27 mouse cellular contexts compared by ENCODE assay signal in the genomic region with DNA sequence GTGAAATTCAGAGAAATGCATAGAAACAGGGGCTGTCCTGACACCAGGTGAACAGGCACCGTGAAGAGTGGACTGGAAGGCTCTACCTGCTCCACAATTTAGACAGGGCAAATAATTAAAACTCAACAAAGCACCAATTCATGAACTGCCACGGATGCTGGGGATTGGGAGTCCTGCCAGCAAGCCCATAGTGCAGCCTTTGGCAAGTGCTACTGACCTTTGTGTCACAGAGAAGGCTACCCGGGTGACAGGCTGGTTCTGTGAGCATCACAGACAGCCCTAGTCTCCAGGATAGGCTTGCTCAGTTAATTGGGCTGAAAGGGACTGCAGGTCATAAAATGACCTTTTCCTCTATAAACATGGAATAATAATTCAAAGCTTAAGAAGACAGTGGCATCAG. TPM values are rescaled to one million over a fixed set of nuclear protein-coding genes. Genes with fewer than 3 reads are reported as not detected.
DNase-seq lines count a peak whose midpoint lies in the region; ATAC-seq and TF ChIP-seq lines count a peak whose summit lies in the region.
"Had no signal": no experiment of that assay in that cellular context is flagged by ENCODE, and none has a peak within 500 bp of the region (broad histone marks: within the 10 kb centered on the region; RNA-seq: fewer than 3 reads in every experiment).

No protein-coding gene starts in this region.

- H3K4me2 ChIP-seq in forebrain, embryonic 14.5 days (ENCODE audit: low read length) = no peak overlapping the region
- no peak overlapping the region for H3K4me2 ChIP-seq in forebrain, embryonic 15.5 days (replicated peaks)
- H3K4me2 ChIP-seq: forebrain, embryonic 13.5 days; hindbrain, embryonic 12.5 days; hindbrain, embryonic 15.5 days had no signal

- H3K27ac ChIP-seq in forebrain, embryonic 14.5 days (ENCODE audit: low read depth, low read length) = no peak overlapping the region
- no peak overlapping the region for H3K27ac ChIP-seq in forebrain, embryonic 15.5 days (replicated peaks)
- H3K27ac ChIP-seq in testis, adult 2 months (ENCODE audit: control insufficient read depth, insufficient read depth, low read depth, low read length) = no peak overlapping the region
- H3K27ac ChIP-seq: forebrain, embryonic 10.5 days; forebrain, embryonic 13.5 days; heart, adult 2 months; heart, embryonic 10.5 days; hindbrain, embryonic 12.5 days; hindbrain, embryonic 15.5 days had no signal

- DNase-seq in forebrain, embryonic 14.5 days (ENCODE audit: low spot score) = peak; percentile 33
- DNase-seq in left cerebral cortex, postnatal 4 days = peak; percentile 50
- DNase-seq in left cerebral cortex, postnatal 36 days (ENCODE audit: low spot score in 2 of 2) = no peak
- DNase-seq in testis, postnatal 14 days (ENCODE audit: low spot score) = no peak
- DNase-seq: adrenal gland, adult 2 months; adrenal gland, postnatal 14 days; cerebellum, adult 11-12 months; cerebellum, adult 8-10 months; gastrocnemius, postnatal 25 days; heart, adult 2 months had no signal

- H3K27me3 ChIP-seq in forebrain, embryonic 14.5 days (replicated peaks; ENCODE audit: control insufficient read depth, insufficient read depth, low read length) = no peaks in the 10 kb centered on the region
- no peaks in the 10 kb centered on the region for H3K27me3 ChIP-seq in forebrain, embryonic 15.5 days
- no peaks in the 10 kb centered on the region for H3K27me3 ChIP-seq in testis, adult 2 months (ENCODE audit: control insufficient read depth, insufficient read depth, low read length)
- H3K27me3 ChIP-seq: hindbrain, embryonic 12.5 days had no signal

- no peak overlapping the region for H3K9ac ChIP-seq in forebrain, embryonic 14.5 days (ENCODE audit: low read length)
- H3K9ac ChIP-seq in forebrain, embryonic 15.5 days (replicated peaks) = no peak overlapping the region
- H3K9ac ChIP-seq: forebrain, embryonic 13.5 days; hindbrain, embryonic 12.5 days; hindbrain, embryonic 15.5 days had no signal

- intact Hi-C loops in left cerebral cortex, postnatal 4 days (cut with DNase I) = no loop called here
- intact Hi-C loops in left cerebral cortex, postnatal 36 days (cut with DNase I) = no loop called here

- TF ChIP-seq CTCF in testis, adult 2 months (IDR thresholded peaks at IDR 0.05; ENCODE audit: control insufficient read depth, insufficient read depth, insufficient replicate concordance, low read depth, low read length) = no peak

- no peaks in the 10 kb centered on the region for H3K4me1 ChIP-seq in forebrain, embryonic 14.5 days (ENCODE audit: control insufficient read depth, insufficient read depth, low read length)
- H3K4me1 ChIP-seq in forebrain, embryonic 15.5 days = no peaks in the 10 kb centered on the region
- H3K4me1 ChIP-seq in testis, adult 2 months (ENCODE audit: control insufficient read depth, insufficient read depth, low read length) = no peaks in the 10 kb centered on the region
- H3K4me1 ChIP-seq: forebrain, embryonic 10.5 days; heart, embryonic 10.5 days; hindbrain, embryonic 15.5 days had no signal

- no peak overlapping the region for H3K4me3 ChIP-seq in forebrain, embryonic 14.5 days (ENCODE audit: low read depth, low read length)
- H3K4me3 ChIP-seq in forebrain, embryonic 15.5 days = no peak overlapping the region
- peak overlapping the region; percentile 7 for H3K4me3 ChIP-seq in testis, adult 2 months (ENCODE audit: control insufficient read depth, low read depth, low read length)
- H3K4me3 ChIP-seq: forebrain, embryonic 10.5 days; forebrain, embryonic 13.5 days; heart, adult 2 months; heart, embryonic 10.5 days; hindbrain, embryonic 12.5 days; hindbrain, embryonic 15.5 days had no signal

- no peaks in the 10 kb centered on the region for H3K36me3 ChIP-seq in forebrain, embryonic 14.5 days (ENCODE audit: control insufficient read depth, insufficient read depth, low read length)
- no peaks in the 10 kb centered on the region for H3K36me3 ChIP-seq in forebrain, embryonic 15.5 days
- H3K36me3 ChIP-seq in testis, adult 2 months (ENCODE audit: control insufficient read depth, insufficient read depth, low read length) = no peaks in the 10 kb centered on the region
- H3K36me3 ChIP-seq: forebrain, embryonic 10.5 days; heart, embryonic 10.5 days; hindbrain, embryonic 12.5 days; hindbrain, embryonic 15.5 days had no signal

- no peaks in the 10 kb centered on the region for H3K9me3 ChIP-seq in forebrain, embryonic 14.5 days (replicated peaks; ENCODE audit: control insufficient read depth, low read length)
- no peaks in the 10 kb centered on the region for H3K9me3 ChIP-seq in forebrain, embryonic 15.5 days
- H3K9me3 ChIP-seq: forebrain, embryonic 10.5 days; forebrain, embryonic 13.5 days; heart, embryonic 10.5 days; hindbrain, embryonic 12.5 days; hindbrain, embryonic 15.5 days had no signal

- TF ChIP-seq POLR2A in testis, adult 2 months (IDR thresholded peaks at IDR 0.05; ENCODE audit: control insufficient read depth, low read depth, low read length) = no peak

- ATAC-seq in forebrain, embryonic 14.5 days = no peak
- no peak for ATAC-seq in forebrain, embryonic 15.5 days (replicated peaks)
- ATAC-seq: CD4-positive, CD25-positive, alpha-beta regulatory T cell, adult 4 months; forebrain, embryonic 13.5 days; inflammation-experienced regulatory T-cells, adult 6 months; intestine, embryonic 16.5 days had no signal

- 26% methylated on average over 3 of the region's 3 CpGs for WGBS in forebrain, embryonic 14.5 days
- 19% methylated on average over 3 of the region's 3 CpGs for WGBS in forebrain, embryonic 15.5 days

RNA-seq across cellular contexts. Expression of gene Pcp4, which starts 6.6 kb away (rescaled TPM):
- polyA plus RNA-seq in forebrain, embryonic 14.5 days (2014; fragmentation: Nextera tagmentation; extraction: Ambion mirVana) = 204 and 211 TPM in 2 replicates
- 141 and 169 TPM in 2 replicates for polyA plus RNA-seq in forebrain, embryonic 15.5 days (2015; fragmentation: Nextera tagmentation; extraction: Ambion mirVana)
- 100 to 1,000 TPM; 151 to 164 TPM for total RNA-seq in left cerebral cortex, postnatal 4 days (2021)
- total RNA-seq in left cerebral cortex, postnatal 36 days (2021) = 100 to 1,000 TPM; 566 to 603 TPM
- polyA plus RNA-seq in testis, adult 2 months (2012; rRNA removed) = 2.9 TPM in 1 of 2 replicates, not detected in the other
- total RNA-seq: gastrocnemius, adult 8-10 months; hematopoietic stem cell, adult 5-6 weeks; MEL had no signal
- polyA plus RNA-seq: adrenal gland, adult 2 months; CD4-positive, CD25-positive, alpha-beta regulatory T cell, adult 4 months; heart, postnatal 0 days; inflammation-experienced regulatory T-cells, adult 6 months had no signal

RNA-seq across cellular contexts. Expression of gene Itgb2l, which starts 17.4 kb away (rescaled TPM):
- 0.06 TPM in 1 of 2 replicates, not detected in the other for polyA plus RNA-seq in forebrain, embryonic 14.5 days (2014; fragmentation: Nextera tagmentation; extraction: Ambion mirVana)
- polyA plus RNA-seq in forebrain, embryonic 15.5 days (2015; fragmentation: Nextera tagmentation; extraction: Ambion mirVana) = not detected in 2 replicates
- not detected for total RNA-seq in left cerebral cortex, postnatal 4 days (2021)
- total RNA-seq in left cerebral cortex, postnatal 36 days (2021) = not detected
- not detected in 2 replicates for polyA plus RNA-seq in testis, adult 2 months (2012; rRNA removed)
- total RNA-seq: adrenal gland, adult 2 months; gastrocnemius, adult 8-10 months; gastrocnemius, postnatal 25 days; heart, adult 2 months; heart, postnatal 25 days; MEL had no signal
- polyA plus RNA-seq: adrenal gland, adult 2 months; CD4-positive, CD25-positive, alpha-beta regulatory T cell, adult 4 months; embryonic facial prominence, embryonic 11.5 days; forebrain, embryonic 10.5 days; forebrain, embryonic 13.5 days; heart, adult 2 months; heart, embryonic 10.5 days; heart, embryonic 14.5 days; heart, postnatal 0 days; hindbrain, embryonic 12.5 days; inflammation-experienced regulatory T-cells, adult 6 months had no signal

Comparison
In these comparisons a context has a peak if more than half of its experiments do, and no peak if none do; other contexts are left out.
1. DNase-seq: peak in forebrain, embryonic 14.5 days (single experiment) and left cerebral cortex, postnatal 4 days (single experiment); none in left cerebral cortex, postnatal 36 days (0 of 2) and testis, postnatal 14 days (single experiment).
2. RNA of gene Pcp4, which starts 6.6 kb away (polyA plus RNA-seq): 204 to 211 TPM in forebrain, embryonic 14.5 days and 141 to 169 TPM in forebrain, embryonic 15.5 days; 2.9 TPM in testis, adult 2 months; every median in the first group is over 10 times any median in the second.